Mouse (Mus musculus): ENCODE data around the gene Gm28043.

DNA sequence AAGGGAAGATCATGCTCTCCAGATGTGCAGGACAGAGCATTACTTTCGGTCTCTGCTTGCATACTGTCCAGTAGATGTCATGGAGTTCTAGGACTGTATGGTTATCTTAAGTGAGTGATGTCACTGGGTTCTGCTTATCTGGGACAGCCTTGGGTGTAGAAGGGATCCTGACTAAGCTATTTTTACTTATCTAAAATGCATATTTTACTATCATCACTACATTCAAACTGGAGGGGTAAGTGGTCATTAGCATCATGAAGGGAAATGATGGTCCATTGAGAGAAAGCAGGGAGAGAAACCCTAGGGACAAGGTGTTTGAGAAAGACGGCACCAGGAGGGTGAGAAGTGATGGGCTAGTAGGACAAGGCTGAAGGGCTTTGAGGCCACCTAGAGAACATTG is 43.6 kb downstream of the Gm28043 start:
- TF ChIP-seq CTCF (IDR thresholded peaks at IDR 0.05; ENCODE audit: extremely low read depth, insufficient read depth, low read length) (no peak), POLR2A (IDR thresholded peaks at IDR 0.05; ENCODE audit: extremely low read depth, insufficient read depth, low read length) (no peak)

All from cortical plate, adult 2 months (tissue).